Mouse (Mus musculus) splenic B cell, adult 2 months (primary cell): ENCODE measurements around the gene Mgat3.
A peak's percentile ranks its signal among the peaks of the same experiment; 100 is the strongest.

Source experiments
- DNase-seq: peaks from one replicate; pipeline ENCODE4 v3.0.0-alpha.2; 2011; ENCODE audit warnings: low read depth, low spot score
- H3K27me3 ChIP-seq: 2 replicates; pipeline ENCODE4 v1.6.1; 2012; ENCODE audit warnings: mild to moderate bottlenecking, low read length, moderate library complexity, mixed read lengths; ENCODE audit not compliant: control insufficient read depth, poor library complexity, insufficient read depth, severe bottlenecking
- H3K36me3 ChIP-seq: 2 replicates; pipeline ENCODE4 v1.6.1; 2012; ENCODE audit warnings: mild to moderate bottlenecking, low read length, moderate library complexity, mixed read lengths; ENCODE audit not compliant: control insufficient read depth, poor library complexity, insufficient read depth, severe bottlenecking

Mgat3 gene

GRCm38 (mm10) chr15:80248596-80248995 is 75.1 kb downstream of the Mgat3 start:
- no peak for DNase-seq
- H3K36me3 ChIP-seq: peaks cover 30% of the 10 kb centered on the region
- H3K27me3 ChIP-seq: no peaks in the 10 kb centered on the region

GRCm38 (mm10) chr15:80249672-80250071 is 76.2 kb downstream of the Mgat3 start:
- DNase-seq: no peak
- Histone ChIP-seq H3K36me3 (peaks cover 28% of the 10 kb centered on the region), H3K27me3 (no peaks in the 10 kb centered on the region)

- Histone ChIP-seq H3K27me3 (no peaks in the 10 kb centered on the region), H3K36me3 (peaks cover 24% of the 10 kb centered on the region)
- DNase-seq: no peak
These were observed 77.1 kb downstream of the Mgat3 start for GRCm38 (mm10) chr15:80250586-80250985.

GRCm38 (mm10) chr15:80253530-80253929 is 80.0 kb downstream of the Mgat3 start:
- Histone ChIP-seq H3K27me3 (no peaks in the 10 kb centered on the region), H3K36me3 (peaks cover 28% of the 10 kb centered on the region)
- DNase-seq: no peak

- peak; percentile 19 for DNase-seq
- H3K36me3 ChIP-seq: peaks cover 31% of the 10 kb centered on the region
These were observed 80.7 kb downstream of the Mgat3 start for GRCm38 (mm10) chr15:80254207-80254606.

GRCm38 (mm10) chr15:80254847-80255645 is 81.5 kb downstream of the Mgat3 start, which contains the start of gene Atf4:
Gene Atf4, plus strand, starts transcription at chr15:80255184.
- peak; percentile 100 for DNase-seq
- Histone ChIP-seq H3K27me3 (no peaks in the 10 kb centered on the region), H3K36me3 (peaks cover 23% of the 10 kb centered on the region)

More at GRCm38 (mm10) chr15:80254207-80254606, 80.7 kb downstream of the Mgat3 start:
- H3K27me3 ChIP-seq: no peaks in the 10 kb centered on the region

- Histone ChIP-seq H3K27me3 (no peaks in the 10 kb centered on the region), H3K36me3 (peaks cover 23% of the 10 kb centered on the region)
- peak; percentile 93 for DNase-seq
These were observed 82.2 kb downstream of the Mgat3 start for GRCm38 (mm10) chr15:80255646-80256121.

- no peaks in the 10 kb centered on the region for H3K27me3 ChIP-seq
- no peak for DNase-seq
- H3K36me3 ChIP-seq: peaks cover 23% of the 10 kb centered on the region
These were observed 82.7 kb downstream of the Mgat3 start for GRCm38 (mm10) chr15:80256242-80256641.

- H3K36me3 ChIP-seq: peaks cover 23% of the 10 kb centered on the region
- peak; percentile 14 for DNase-seq
- no peaks in the 10 kb centered on the region for H3K27me3 ChIP-seq
These were observed 83.4 kb downstream of the Mgat3 start for GRCm38 (mm10) chr15:80256656-80257601.

- DNase-seq: peak; percentile 24
- Histone ChIP-seq H3K27me3 (no peaks in the 10 kb centered on the region), H3K36me3 (peaks cover 23% of the 10 kb centered on the region)
These were observed 84.2 kb downstream of the Mgat3 start for GRCm38 (mm10) chr15:80257602-80258239.

- peaks cover 23% of the 10 kb centered on the region for H3K36me3 ChIP-seq
- no peaks in the 10 kb centered on the region for H3K27me3 ChIP-seq
- peak; percentile 21 for DNase-seq
These were observed 85.0 kb downstream of the Mgat3 start for GRCm38 (mm10) chr15:80258240-80259170.

- no peaks in the 10 kb centered on the region for H3K27me3 ChIP-seq
- DNase-seq: no peak
- peaks cover 23% of the 10 kb centered on the region for H3K36me3 ChIP-seq
These were observed 86.0 kb downstream of the Mgat3 start for GRCm38 (mm10) chr15:80259406-80260045.

- Histone ChIP-seq H3K27me3 (no peaks in the 10 kb centered on the region), H3K36me3 (peaks cover 21% of the 10 kb centered on the region)
- peak; percentile 86 for DNase-seq
These were observed 87.2 kb downstream of the Mgat3 start for GRCm38 (mm10) chr15:80260677-80261076.
